Mouse (Mus musculus) right cerebral cortex, postnatal 10 days (tissue): ENCODE data around the gene Cntn3.
"Not testable (repeated sequence)": the region's sequence is repeated elsewhere in the genome, so short reads cannot be mapped to it uniquely, and the experiment has no call there.

Source experiments
- DNase-seq, 2 experiments: peaks; one replicate each; pipeline ENCODE4 v3.0.0; 2021; ENCODE audit warnings: low spot score in 2 of 2

Cntn3 gene

GRCm38 (mm10) chr6:102573001-102573400, at the start of gene Cntn3:
Gene Cntn3, minus strand, starts transcription at chr6:102573101.
- DNase-seq = not testable (repeated sequence)

GRCm38 (mm10) chr6:102600773-102601172, 27.9 kb upstream of the Cntn3 start:
- peak in 1 of 2 experiments; percentile 34 for DNase-seq

GRCm38 (mm10) chr6:102597756-102598155, 24.9 kb upstream of the Cntn3 start:
- peak; percentile 39 to 67 for DNase-seq

- DNase-seq = no peak
Measured at GRCm38 (mm10) chr6:102590151-102590550, 17.2 kb upstream of the Cntn3 start.

GRCm38 (mm10) chr6:102589311-102589710, 16.4 kb upstream of the Cntn3 start:
- DNase-seq = no peak

- DNase-seq = no peak
Measured at GRCm38 (mm10) chr6:102586056-102586455, 13.2 kb upstream of the Cntn3 start.

GRCm38 (mm10) chr6:102583578-102583977, 10.7 kb upstream of the Cntn3 start:
- DNase-seq = no peak

GRCm38 (mm10) chr6:102567496-102567895, 5.4 kb downstream of the Cntn3 start:
- no peak for DNase-seq

GRCm38 (mm10) chr6:102565228-102565627, 7.7 kb downstream of the Cntn3 start:
- no peak for DNase-seq

GRCm38 (mm10) chr6:102564011-102564731, 8.7 kb downstream of the Cntn3 start:
- peak; percentile 85 to 86 for DNase-seq

GRCm38 (mm10) chr6:102563431-102563830, 9.5 kb downstream of the Cntn3 start:
- no peak for DNase-seq

- DNase-seq = no peak
Measured at GRCm38 (mm10) chr6:102557521-102557920, 15.4 kb downstream of the Cntn3 start.

- no peak for DNase-seq
Measured at GRCm38 (mm10) chr6:102556497-102556896, 16.4 kb downstream of the Cntn3 start.

GRCm38 (mm10) chr6:102555814-102556437, 17.0 kb downstream of the Cntn3 start:
- DNase-seq = no peak

- DNase-seq = no peak
Measured at GRCm38 (mm10) chr6:102555067-102555657, 17.7 kb downstream of the Cntn3 start.

- DNase-seq = no peak
Measured at GRCm38 (mm10) chr6:102541633-102542412, 31.1 kb downstream of the Cntn3 start.

- no peak for DNase-seq
Measured at GRCm38 (mm10) chr6:102535599-102535998, 37.3 kb downstream of the Cntn3 start.

GRCm38 (mm10) chr6:102523037-102523436, 49.9 kb downstream of the Cntn3 start:
- DNase-seq = no peak

GRCm38 (mm10) chr6:102520977-102521376, 51.9 kb downstream of the Cntn3 start:
- no peak for DNase-seq

GRCm38 (mm10) chr6:102515231-102515630, 57.7 kb downstream of the Cntn3 start:
- peak in 1 of 2 experiments; percentile 33 for DNase-seq

GRCm38 (mm10) chr6:102512085-102512484, 60.8 kb downstream of the Cntn3 start:
- no peak for DNase-seq

GRCm38 (mm10) chr6:102485509-102485908, 87.4 kb downstream of the Cntn3 start:
- no peak for DNase-seq
